Mouse (Mus musculus) lung, postnatal 0 days (tissue): ENCODE results near the gene Nsun2. TPM values are rescaled to one million over a fixed set of nuclear protein-coding genes. Genes with fewer than 3 reads are reported as not detected.

ENCODE experiments used
- ATAC-seq: fragments of 200-750 bp; cut with Nextera tagmentation; 2 replicates; pipeline ENCODE4 v1.8.0; 2017; ENCODE audit warnings: moderate library complexity
- DNase-seq: peaks from one replicate; pipeline ENCODE4 v3.0.0-alpha.2; 2016; ENCODE audit warnings: low spot score
- H3K27ac ChIP-seq: fragments of 300-500 bp; sonication (generic); 2 replicates; pipeline ENCODE4 v1.5.1; 2014; ENCODE audit warnings: antibody characterized with exemption, mild to moderate bottlenecking, low read length, mixed read lengths
- H3K27me3 ChIP-seq: fragments of 300-500 bp; sonication (generic); replicated peaks from 2 replicates; pipeline ENCODE4 v1.6.1; 2014; ENCODE audit warnings: low read length, mixed read lengths; ENCODE audit not compliant: insufficient read depth
- H3K36me3 ChIP-seq: fragments of 300-500 bp; sonication (generic); 2 replicates; pipeline ENCODE4 v1.6.1; 2014; ENCODE audit warnings: low read length, mixed read lengths; ENCODE audit not compliant: insufficient read depth
- H3K4me1 ChIP-seq: fragments of 300-500 bp; sonication (generic); 2 replicates; pipeline ENCODE4 v1.6.1; 2014; ENCODE audit warnings: antibody characterized with exemption, low read depth, low read length, mixed read lengths; ENCODE audit not compliant: insufficient read depth
- H3K4me2 ChIP-seq: fragments of 300-500 bp; sonication (generic); replicated peaks from 2 replicates; pipeline ENCODE4 v1.6.1; 2014; ENCODE audit warnings: low read depth, mild to moderate bottlenecking, low read length, moderate library complexity, mixed read lengths
- H3K4me3 ChIP-seq: fragments of 300-500 bp; sonication (generic); 2 replicates; pipeline ENCODE4 v1.5.1; 2014; ENCODE audit warnings: low read depth, low read length
- H3K9ac ChIP-seq: fragments of 300-500 bp; sonication (generic); replicated peaks from 2 replicates; pipeline ENCODE4 v1.6.1; 2014; ENCODE audit warnings: low read depth, mild to moderate bottlenecking
- H3K9me3 ChIP-seq: fragments of 300-500 bp; sonication (generic); 2 replicates; pipeline ENCODE4 v1.6.1; 2016; ENCODE audit warnings: low read length, mixed read lengths
- CTCF ChIP-seq: IDR thresholded peaks from 2 replicates; pipeline ENCODE4 v1.5.1; 2016; ENCODE audit warnings: antibody characterized with exemption, mild to moderate bottlenecking
- EP300 ChIP-seq: IDR thresholded peaks from 2 replicates; pipeline ENCODE4 v1.6.1; 2016; ENCODE audit warnings: antibody characterized with exemption, mild to moderate bottlenecking, control low read depth
- WGBS: fragments of 180-500 bp; shearing (Covaris S2); extraction: QIAGEN DNeasy Blood & Tissue Kit; methylation state at CpG from one replicate; pipeline ENCODE4 v1.1.7; 2014; 5-methylcytosine and 5-hydroxymethylcytosine counted together
- polyA plus RNA-seq: library from polyadenylated mRNA; unstranded; fragments of >200 nt; fragmentation: Nextera tagmentation; extraction: Ambion mirVana; gene quantifications from 2 replicates; pipeline ENCODE4 v1.2.1, GENCODE M21; 2015

Gene Nsun2
- polyA plus RNA-seq, 1 experiment from 2014 or later: 34.7 TPM

GRCm38 (mm10) chr13:69636375-69636774 lies 102.8 kb downstream of the Nsun2 start:
- Histone ChIP-seq H3K36me3 (peaks cover 34% of the 10 kb centered on the region), H3K4me1 (no peaks in the 10 kb centered on the region), H3K4me2 (no peak overlapping the region), H3K4me3 (no peak overlapping the region), H3K9me3 (no peaks in the 10 kb centered on the region), H3K27me3 (no peaks in the 10 kb centered on the region), H3K27ac (no peak overlapping the region), H3K9ac (no peak overlapping the region)
- 74% methylated on average over 3 of the region's 3 CpGs for WGBS
- DNase-seq: no peak
- ATAC-seq: no peak
- no peak for TF ChIP-seq EP300
- TF ChIP-seq CTCF: no peak

GRCm38 (mm10) chr13:69636816-69637215 lies 103.3 kb downstream of the Nsun2 start:
- no peaks in the 10 kb centered on the region for H3K9me3 ChIP-seq
- no peaks in the 10 kb centered on the region for H3K27me3 ChIP-seq
- no peak for TF ChIP-seq CTCF
- no peak for TF ChIP-seq EP300
- WGBS: 81% methylated on average over 6 of the region's 6 CpGs
- no peak overlapping the region for H3K4me3 ChIP-seq
- H3K4me2 ChIP-seq: no peak overlapping the region
- ATAC-seq (no peak), DNase-seq (no peak)
- H3K27ac ChIP-seq: no peak overlapping the region
- H3K4me1 ChIP-seq: no peaks in the 10 kb centered on the region
- H3K9ac ChIP-seq: no peak overlapping the region
- peaks cover 29% of the 10 kb centered on the region for H3K36me3 ChIP-seq

GRCm38 (mm10) chr13:69637657-69638056 lies 104.1 kb downstream of the Nsun2 start:
- Histone ChIP-seq H3K9me3 (no peaks in the 10 kb centered on the region), H3K4me3 (no peak overlapping the region), H3K36me3 (peaks cover 27% of the 10 kb centered on the region), H3K4me2 (no peak overlapping the region), H3K9ac (no peak overlapping the region), H3K27me3 (no peaks in the 10 kb centered on the region), H3K27ac (no peak overlapping the region), H3K4me1 (no peaks in the 10 kb centered on the region)
- no peak for DNase-seq
- 86% methylated on average over 9 of the region's 9 CpGs for WGBS
- ATAC-seq: no peak
- no peak for TF ChIP-seq EP300
- TF ChIP-seq CTCF: no peak

GRCm38 (mm10) chr13:69638108-69638626 lies 104.6 kb downstream of the Nsun2 start:
- ATAC-seq (no peak), DNase-seq (no peak)
- Histone ChIP-seq H3K27ac (no peak overlapping the region), H3K9me3 (no peaks in the 10 kb centered on the region), H3K36me3 (peaks cover 25% of the 10 kb centered on the region), H3K4me1 (no peaks in the 10 kb centered on the region), H3K9ac (no peak overlapping the region), H3K27me3 (no peaks in the 10 kb centered on the region), H3K4me2 (no peak overlapping the region), H3K4me3 (no peak overlapping the region)
- WGBS: 80% methylated on average over 6 of the region's 6 CpGs
- TF ChIP-seq CTCF (no peak), EP300 (no peak)

- Histone ChIP-seq H3K4me1 (no peaks in the 10 kb centered on the region), H3K27ac (no peak overlapping the region), H3K4me3 (no peak overlapping the region), H3K9me3 (no peaks in the 10 kb centered on the region), H3K4me2 (no peak overlapping the region), H3K27me3 (no peaks in the 10 kb centered on the region), H3K9ac (no peak overlapping the region), H3K36me3 (peaks cover 15% of the 10 kb centered on the region; the same call in 1 of the 2 replicates)
- TF ChIP-seq CTCF (no peak), EP300 (no peak)
- DNase-seq (no peak), ATAC-seq (no peak)
- WGBS: 84% methylated on average over 5 of the region's 5 CpGs
Observed at GRCm38 (mm10) chr13:69639251-69639650, 105.7 kb downstream of the Nsun2 start.

GRCm38 (mm10) chr13:69640126-69640525 lies 106.6 kb downstream of the Nsun2 start:
- Histone ChIP-seq H3K4me3 (no peak overlapping the region), H3K36me3 (peaks cover 7% of the 10 kb centered on the region; the same call in 1 of the 2 replicates), H3K27me3 (no peaks in the 10 kb centered on the region), H3K4me1 (no peaks in the 10 kb centered on the region), H3K27ac (no peak overlapping the region), H3K4me2 (no peak overlapping the region), H3K9me3 (no peaks in the 10 kb centered on the region), H3K9ac (no peak overlapping the region)
- WGBS: 86% methylated on average over 4 of the region's 4 CpGs
- TF ChIP-seq EP300: no peak
- no peak for TF ChIP-seq CTCF
- DNase-seq: no peak
- no peak for ATAC-seq

- Histone ChIP-seq H3K4me1 (no peaks in the 10 kb centered on the region), H3K36me3 (peaks cover 3% of the 10 kb centered on the region; the same call in 1 of the 2 replicates), H3K27me3 (no peaks in the 10 kb centered on the region), H3K4me3 (no peak overlapping the region), H3K9ac (no peak overlapping the region), H3K9me3 (no peaks in the 10 kb centered on the region), H3K4me2 (no peak overlapping the region), H3K27ac (no peak overlapping the region)
- WGBS: 81% methylated on average over 4 of the region's 4 CpGs
- DNase-seq (no peak), ATAC-seq (no peak)
- TF ChIP-seq EP300 (no peak), CTCF (no peak)
Observed at GRCm38 (mm10) chr13:69640541-69640940, 107.0 kb downstream of the Nsun2 start.
